Mouse (Mus musculus) ovary, adult 2 months (tissue): ENCODE results near the gene Btbd9. TPM values are rescaled to one million over a fixed set of nuclear protein-coding genes. Genes with fewer than 3 reads are reported as not detected.

Experiments used
- polyA plus RNA-seq: library from polyadenylated mRNA; depleted of rRNA; stranded (reverse); fragments of >200 nt; gene quantifications from 2 replicates; pipeline ENCODE4 v1.2.3, GENCODE M21; 2012; rRNA removed

Gene Btbd9
- polyA plus RNA-seq, result 25.9 and 26.2 TPM in 2 replicates

GRCm38 (mm10) chr17:30575941-30576773, at the start of gene Btbd9:
TSS of gene Btbd9 (minus strand) at chr17:30576488.

GRCm38 (mm10) chr17:30624132-30624531, 47.8 kb upstream of the Btbd9 start, which contains the start of gene Dnah8:
TSS of gene Dnah8 (plus strand) at chr17:30624354.

Other genes starting within 250 kb of the Btbd9 start
- 2.7 and 3.5 TPM in 2 replicates for gene Dnah8, start 47.9 kb upstream of the Btbd9 start, polyA plus RNA-seq
- gene Glo1, start 50.4 kb upstream of the Btbd9 start, polyA plus RNA-seq, result 30.8 and 48.1 TPM in 2 replicates